17 mouse cellular contexts compared by ENCODE assay signal in genomic region chr1:171112986-171113385, GRCm38 (mm10). TPM values are rescaled to one million over a fixed set of nuclear protein-coding genes. Genes with fewer than 3 reads are reported as not detected.
A peak's percentile ranks its signal among the peaks of the same experiment; 100 is the strongest.
DNase-seq lines count a peak whose midpoint lies in the region; ATAC-seq and TF ChIP-seq lines count a peak whose summit lies in the region.
"Had no signal": no experiment of that assay in that cellular context is flagged by ENCODE, and none has a peak within 500 bp of the region (broad histone marks: within the 10 kb centered on the region; RNA-seq: fewer than 3 reads in every experiment).

No protein-coding gene starts in this region.

- H3K36me3 ChIP-seq in heart, postnatal 0 days (replicated peaks; ENCODE audit: control insufficient read depth, insufficient read depth, low read length): no peaks in the 10 kb centered on the region
- H3K36me3 ChIP-seq in midbrain, embryonic 14.5 days (ENCODE audit: control insufficient read depth, insufficient read depth, low read length): no peaks in the 10 kb centered on the region
- H3K36me3 ChIP-seq in midbrain, embryonic 15.5 days (replicated peaks): no peaks in the 10 kb centered on the region
- no peaks in the 10 kb centered on the region for H3K36me3 ChIP-seq in liver, embryonic 11.5 days (ENCODE audit: control insufficient read depth, insufficient read depth, low read length)
- H3K36me3 ChIP-seq in stomach, postnatal 0 days (ENCODE audit: control insufficient read depth, insufficient read depth, low read length): no peaks in the 10 kb centered on the region
- H3K36me3 ChIP-seq: embryonic facial prominence, embryonic 15.5 days; forebrain, embryonic 12.5 days; heart, embryonic 10.5 days; hindbrain, embryonic 15.5 days; neural tube, embryonic 13.5 days had no signal

- H3K27ac ChIP-seq in heart, postnatal 0 days (ENCODE audit: low read depth): no peak overlapping the region
- H3K27ac ChIP-seq in midbrain, embryonic 14.5 days (replicated peaks; ENCODE audit: low read depth, low read length): no peak overlapping the region
- H3K27ac ChIP-seq in midbrain, embryonic 15.5 days: no peak overlapping the region
- H3K27ac ChIP-seq in liver, embryonic 11.5 days (ENCODE audit: low read depth, low read length): no peak overlapping the region
- no peak overlapping the region for H3K27ac ChIP-seq in stomach, postnatal 0 days (replicated peaks)

- intact Hi-C loops in heart, postnatal 36 days (cut with DNase I): loop anchor here (10.0 kb wide), 1 partner anchor 362 kb away; no protein-coding TSS in a partner anchor

- WGBS in heart, postnatal 0 days: 77% methylated on average over 4 of the region's 4 CpGs
- 84% methylated on average over 4 of the region's 4 CpGs for WGBS in midbrain, embryonic 14.5 days
- 74% methylated on average over 4 of the region's 4 CpGs for WGBS in midbrain, embryonic 15.5 days
- 81% methylated on average over 4 of the region's 4 CpGs for WGBS in liver, embryonic 11.5 days
- 69% methylated on average over 4 of the region's 4 CpGs for WGBS in stomach, postnatal 0 days

- TF ChIP-seq CTCF in heart, postnatal 0 days (IDR thresholded peaks at IDR 0.05; ENCODE audit: low read depth): no peak
- TF ChIP-seq CTCF in stomach, postnatal 0 days (IDR thresholded peaks at IDR 0.05; ENCODE audit: low read depth): no peak

- H3K27me3 ChIP-seq in heart, postnatal 0 days (ENCODE audit: control insufficient read depth, insufficient read depth, low read length): no peaks in the 10 kb centered on the region
- H3K27me3 ChIP-seq in midbrain, embryonic 14.5 days (ENCODE audit: control insufficient read depth, insufficient read depth, low read length): no peaks in the 10 kb centered on the region
- no peaks in the 10 kb centered on the region for H3K27me3 ChIP-seq in midbrain, embryonic 15.5 days (replicated peaks)
- no peaks in the 10 kb centered on the region for H3K27me3 ChIP-seq in liver, embryonic 11.5 days (replicated peaks; ENCODE audit: control insufficient read depth, insufficient read depth, low read length)
- no peaks in the 10 kb centered on the region for H3K27me3 ChIP-seq in stomach, postnatal 0 days (ENCODE audit: control insufficient read depth, insufficient read depth, low read length)
- H3K27me3 ChIP-seq: embryonic facial prominence, embryonic 15.5 days; hindbrain, embryonic 15.5 days; neural tube, embryonic 13.5 days had no signal

- H3K4me1 ChIP-seq in heart, postnatal 0 days (ENCODE audit: control insufficient read depth, insufficient read depth): peaks cover 6% of the 10 kb centered on the region; the same call in 1 of the 2 replicates
- no peaks in the 10 kb centered on the region for H3K4me1 ChIP-seq in midbrain, embryonic 14.5 days (ENCODE audit: control insufficient read depth, insufficient read depth, low read length)
- H3K4me1 ChIP-seq in midbrain, embryonic 15.5 days: peaks cover 31% of the 10 kb centered on the region
- H3K4me1 ChIP-seq in liver, embryonic 11.5 days (replicated peaks; ENCODE audit: control insufficient read depth, insufficient read depth, low read length): peaks cover 22% of the 10 kb centered on the region
- H3K4me1 ChIP-seq in stomach, postnatal 0 days (replicated peaks; ENCODE audit: control insufficient read depth, insufficient read depth): 0 out of 2 replicates have a peak, but pooled peaks cover 5% of the 10 kb centered on the region

- no peak for DNase-seq in heart, postnatal 0 days (ENCODE audit: low spot score)
- no peak for DNase-seq in heart, postnatal 36 days
- DNase-seq in midbrain, embryonic 14.5 days: no peak
- no peak for DNase-seq in liver, embryonic 11.5 days (ENCODE audit: low spot score)
- no peak for DNase-seq in stomach, postnatal 0 days (ENCODE audit: low spot score)
- no peak for DNase-seq in thymus, postnatal 4 days
- DNase-seq in frontal cortex, postnatal 14 days (ENCODE audit: low spot score in 2 of 2): no peak
- DNase-seq: adrenal gland, postnatal 14 days; kidney, adult 9 months; right cerebral cortex, postnatal 4 days; thymus, postnatal 25 days had no signal

- no peaks in the 10 kb centered on the region for H3K9me3 ChIP-seq in heart, postnatal 0 days (replicated peaks; ENCODE audit: control insufficient read depth, low read length)
- H3K9me3 ChIP-seq in midbrain, embryonic 14.5 days (ENCODE audit: control insufficient read depth, low read length): no peaks in the 10 kb centered on the region
- no peaks in the 10 kb centered on the region for H3K9me3 ChIP-seq in midbrain, embryonic 15.5 days
- H3K9me3 ChIP-seq in liver, embryonic 11.5 days (ENCODE audit: control insufficient read depth, low read length): no peaks in the 10 kb centered on the region
- no peaks in the 10 kb centered on the region for H3K9me3 ChIP-seq in stomach, postnatal 0 days (ENCODE audit: control insufficient read depth, low read length)
- H3K9me3 ChIP-seq: embryonic facial prominence, embryonic 15.5 days; forebrain, embryonic 12.5 days; heart, embryonic 10.5 days; hindbrain, embryonic 15.5 days; neural tube, embryonic 13.5 days had no signal

- no peak for TF ChIP-seq EP300 in heart, postnatal 0 days (IDR thresholded peaks at IDR 0.05; ENCODE audit: low read depth)
- TF ChIP-seq EP300 in stomach, postnatal 0 days (optimal IDR thresholded peaks at IDR 0.05): no peak

- H3K4me3 ChIP-seq in heart, postnatal 0 days (ENCODE audit: low read depth, low read length): no peak overlapping the region
- no peak overlapping the region for H3K4me3 ChIP-seq in midbrain, embryonic 14.5 days (replicated peaks; ENCODE audit: low read depth, low read length)
- H3K4me3 ChIP-seq in midbrain, embryonic 15.5 days: no peak overlapping the region
- no peak overlapping the region for H3K4me3 ChIP-seq in liver, embryonic 11.5 days (ENCODE audit: low read depth, low read length)
- no peak overlapping the region for H3K4me3 ChIP-seq in stomach, postnatal 0 days (ENCODE audit: low read depth, low read length)

- no peak overlapping the region for H3K9ac ChIP-seq in heart, postnatal 0 days (replicated peaks; ENCODE audit: low read depth, low read length)
- no peak overlapping the region for H3K9ac ChIP-seq in midbrain, embryonic 14.5 days (replicated peaks; ENCODE audit: low read length)
- no peak overlapping the region for H3K9ac ChIP-seq in midbrain, embryonic 15.5 days
- H3K9ac ChIP-seq in liver, embryonic 11.5 days (ENCODE audit: low read depth, low read length): no peak overlapping the region
- no peak overlapping the region for H3K9ac ChIP-seq in stomach, postnatal 0 days (ENCODE audit: low read length)

- no peak for ATAC-seq in heart, postnatal 0 days (ENCODE audit: insufficient read depth, low read depth)
- no peak for ATAC-seq in midbrain, embryonic 14.5 days (ENCODE audit: low FRiP score, low TSS enrichment)
- ATAC-seq in midbrain, embryonic 15.5 days (replicated peaks): no peak
- no peak for ATAC-seq in liver, embryonic 11.5 days (replicated peaks; ENCODE audit: low FRiP score)
- ATAC-seq in stomach, postnatal 0 days (ENCODE audit: low FRiP score, low TSS enrichment): no peak

- H3K4me2 ChIP-seq in heart, postnatal 0 days (ENCODE audit: low read depth, low read length): peak overlapping the region; percentile 59
- peak overlapping the region; percentile 77 for H3K4me2 ChIP-seq in midbrain, embryonic 14.5 days (ENCODE audit: low read length)
- H3K4me2 ChIP-seq in midbrain, embryonic 15.5 days: no peak overlapping the region
- peak overlapping the region; percentile 83 for H3K4me2 ChIP-seq in liver, embryonic 11.5 days
- H3K4me2 ChIP-seq in stomach, postnatal 0 days (replicated peaks; ENCODE audit: low read depth): peak overlapping the region; percentile 65; the same call in 1 of the 2 replicates

RNA-seq across cellular contexts. Expression of gene Cfap126, which starts 0.7 kb away (rescaled TPM):
- 3.7 TPM in 1 of 2 replicates, not detected in the other for total RNA-seq in heart, postnatal 0 days (2014; rRNA removed; ENCODE audit: low replicate concordance)
- 2.2 and 3.5 TPM in 2 replicates for polyA plus RNA-seq in heart, postnatal 0 days (2015; fragmentation: Nextera tagmentation; extraction: Ambion mirVana)
- total RNA-seq in heart, postnatal 36 days (2021): 1 to 10 TPM in 1 of 2 experiments, under 1 TPM in 1; 0.69 to 1.2 TPM
- polyA plus RNA-seq in midbrain, embryonic 14.5 days (2014; fragmentation: Nextera tagmentation; extraction: Ambion mirVana): 2.7 and 4.2 TPM in 2 replicates
- 6.5 and 9.0 TPM in 2 replicates for polyA plus RNA-seq in midbrain, embryonic 15.5 days (2015; fragmentation: Nextera tagmentation; extraction: Ambion mirVana)
- polyA plus RNA-seq in liver, embryonic 11.5 days (2014; fragmentation: Nextera tagmentation; extraction: Ambion mirVana): 1.4 and 2.2 TPM in 2 replicates
- polyA plus RNA-seq in stomach, postnatal 0 days (2015; fragmentation: Nextera tagmentation; extraction: Ambion mirVana): 3.7 and 4.0 TPM in 2 replicates

RNA-seq across cellular contexts. Expression of gene Sdhc, which starts 37.4 kb away (rescaled TPM):
- 875 and 891 TPM in 2 replicates for total RNA-seq in heart, postnatal 0 days (2014; rRNA removed; ENCODE audit: low replicate concordance)
- polyA plus RNA-seq in heart, postnatal 0 days (2015; fragmentation: Nextera tagmentation; extraction: Ambion mirVana): 754 and 772 TPM in 2 replicates
- 1,000 to 10,000 TPM; 1,165 to 1,188 TPM for total RNA-seq in heart, postnatal 36 days (2021)
- polyA plus RNA-seq in midbrain, embryonic 14.5 days (2014; fragmentation: Nextera tagmentation; extraction: Ambion mirVana): 295 and 310 TPM in 2 replicates
- 286 and 289 TPM in 2 replicates for polyA plus RNA-seq in midbrain, embryonic 15.5 days (2015; fragmentation: Nextera tagmentation; extraction: Ambion mirVana)
- polyA plus RNA-seq in liver, embryonic 11.5 days (2014; fragmentation: Nextera tagmentation; extraction: Ambion mirVana): 261 and 281 TPM in 2 replicates
- polyA plus RNA-seq in stomach, postnatal 0 days (2015; fragmentation: Nextera tagmentation; extraction: Ambion mirVana): 238 and 277 TPM in 2 replicates

RNA-seq across cellular contexts. Expression of gene Mpz, which starts 37.5 kb away (rescaled TPM):
- total RNA-seq in heart, postnatal 0 days (2014; rRNA removed; ENCODE audit: low replicate concordance): 1.6 and 2.0 TPM in 2 replicates
- 0.05 and 0.49 TPM in 2 replicates for polyA plus RNA-seq in heart, postnatal 0 days (2015; fragmentation: Nextera tagmentation; extraction: Ambion mirVana)
- under 1 TPM in 1 of 2 experiments, not detected in 1; 0.44 TPM for total RNA-seq in heart, postnatal 36 days (2021)
- 0.39 and 0.51 TPM in 2 replicates for polyA plus RNA-seq in midbrain, embryonic 14.5 days (2014; fragmentation: Nextera tagmentation; extraction: Ambion mirVana)
- polyA plus RNA-seq in midbrain, embryonic 15.5 days (2015; fragmentation: Nextera tagmentation; extraction: Ambion mirVana): 0.24 and 0.37 TPM in 2 replicates
- 0.14 TPM in 1 of 2 replicates, not detected in the other for polyA plus RNA-seq in liver, embryonic 11.5 days (2014; fragmentation: Nextera tagmentation; extraction: Ambion mirVana)
- 1.5 and 2.7 TPM in 2 replicates for polyA plus RNA-seq in stomach, postnatal 0 days (2015; fragmentation: Nextera tagmentation; extraction: Ambion mirVana)

RNA-seq across cellular contexts. Expression of gene Fcgr3, which starts 48.3 kb away (rescaled TPM):
- total RNA-seq in heart, postnatal 0 days (2014; rRNA removed; ENCODE audit: low replicate concordance): 11.8 and 13.7 TPM in 2 replicates
- 8.2 and 10.8 TPM in 2 replicates for polyA plus RNA-seq in heart, postnatal 0 days (2015; fragmentation: Nextera tagmentation; extraction: Ambion mirVana)
- total RNA-seq in heart, postnatal 36 days (2021): 10 to 100 TPM; 13.7 to 18.6 TPM
- 2.5 and 8.3 TPM in 2 replicates for polyA plus RNA-seq in midbrain, embryonic 14.5 days (2014; fragmentation: Nextera tagmentation; extraction: Ambion mirVana)
- 10.7 and 11.7 TPM in 2 replicates for polyA plus RNA-seq in midbrain, embryonic 15.5 days (2015; fragmentation: Nextera tagmentation; extraction: Ambion mirVana)
- 28.7 and 29.8 TPM in 2 replicates for polyA plus RNA-seq in liver, embryonic 11.5 days (2014; fragmentation: Nextera tagmentation; extraction: Ambion mirVana)
- 17.9 and 21.0 TPM in 2 replicates for polyA plus RNA-seq in stomach, postnatal 0 days (2015; fragmentation: Nextera tagmentation; extraction: Ambion mirVana)
